ENCODE assay signal across 21 mouse cellular contexts in the genomic region with DNA sequence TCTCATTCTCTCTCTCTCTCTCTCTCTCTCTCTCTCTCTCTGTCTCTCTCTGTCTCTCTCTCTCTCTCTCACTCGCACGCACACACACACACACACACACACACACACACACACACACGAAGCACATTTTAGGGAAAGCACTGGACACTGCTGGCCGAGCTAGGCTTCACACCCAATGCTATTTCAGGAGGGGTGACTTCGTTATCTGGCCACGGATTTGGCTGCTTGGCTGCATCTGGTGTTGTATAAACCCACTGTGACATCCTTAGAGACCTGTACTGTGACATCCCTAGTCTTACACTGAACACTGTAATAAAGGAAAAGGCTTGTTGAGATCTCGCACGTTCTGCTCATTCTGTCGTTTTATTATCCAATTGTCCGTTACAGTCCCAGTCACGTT.
DNase-seq lines count a peak whose midpoint lies in the region; ATAC-seq and TF ChIP-seq lines count a peak whose summit lies in the region.
"Had no signal": no experiment of that assay in that cellular context is flagged by ENCODE, and none has a peak within 500 bp of the region (broad histone marks: within the 10 kb centered on the region; RNA-seq: fewer than 3 reads in every experiment).

No protein-coding gene starts in this region.

- H3K9me3 ChIP-seq in forebrain, embryonic 12.5 days, result peaks cover 5% of the 10 kb centered on the region; the same call in 1 of the 2 replicates
- H3K9me3 ChIP-seq: liver, embryonic 13.5 days had no signal

- H3K4me3 ChIP-seq in cortical plate, adult 2 months (ENCODE audit: insufficient read depth, low read length), result no peak overlapping the region
- H3K4me3 ChIP-seq in forebrain, embryonic 12.5 days (replicated peaks), result no peak overlapping the region
- H3K4me3 ChIP-seq: forebrain, embryonic 10.5 days; limb, embryonic 13.5 days; liver, embryonic 13.5 days; midbrain, embryonic 12.5 days had no signal

- intact Hi-C loops in heart, postnatal 25 days (cut with DNase I), result no loop called here
- intact Hi-C loops in heart, postnatal 10 days (cut with DNase I), result no loop called here
- intact Hi-C loops in left cerebral cortex, postnatal 4 days (cut with DNase I), result no loop called here

- no peak overlapping the region for H3K9ac ChIP-seq in forebrain, embryonic 12.5 days
- H3K9ac ChIP-seq: forebrain, postnatal 0 days; limb, embryonic 13.5 days; liver, embryonic 13.5 days; midbrain, embryonic 12.5 days had no signal

- TF ChIP-seq POLR2A in cortical plate, adult 2 months (IDR thresholded peaks at IDR 0.05; ENCODE audit: extremely low read depth, insufficient read depth, low read length), result no peak

- TF ChIP-seq CTCF in cortical plate, adult 2 months (IDR thresholded peaks at IDR 0.05; ENCODE audit: extremely low read depth, insufficient read depth, low read length), result no peak

- peaks cover 13% of the 10 kb centered on the region for H3K4me1 ChIP-seq in cortical plate, adult 2 months (ENCODE audit: control insufficient read depth, insufficient read depth, low read length)
- H3K4me1 ChIP-seq in forebrain, embryonic 12.5 days, result peaks cover 10% of the 10 kb centered on the region

- no peak for ATAC-seq in forebrain, embryonic 12.5 days (ENCODE audit: low FRiP score)
- ATAC-seq: forebrain, postnatal 0 days; intestine, postnatal 0 days had no signal

- DNase-seq in heart, adult 18-20 months, result peak; percentile 44 to 55
- DNase-seq in heart, postnatal 25 days (ENCODE audit: low spot score), result no peak
- peak; percentile 31 for DNase-seq in heart, adult 8-10 months (ENCODE audit: low spot score)
- peak; percentile 48 to 49 for DNase-seq in heart, postnatal 10 days
- no peak for DNase-seq in ovary, postnatal 14 days (ENCODE audit: low spot score)
- DNase-seq in left cerebral cortex, postnatal 4 days, result no peak
- DNase-seq: adrenal gland, postnatal 25 days; cerebellum, adult 9-11 months; forebrain, postnatal 0 days; kidney, postnatal 25 days; liver, embryonic 13.5 days; lung, adult 2 months; right cerebral cortex, adult 18-20 months; right cerebral cortex, postnatal 4 days; thymus, adult 18-20 months had no signal

- no peak overlapping the region for H3K4me2 ChIP-seq in forebrain, embryonic 12.5 days
- H3K4me2 ChIP-seq: limb, embryonic 13.5 days; liver, embryonic 13.5 days; midbrain, embryonic 12.5 days had no signal

- no peaks in the 10 kb centered on the region for H3K36me3 ChIP-seq in forebrain, embryonic 12.5 days (replicated peaks)
- H3K36me3 ChIP-seq: forebrain, embryonic 10.5 days; limb, embryonic 13.5 days; liver, embryonic 13.5 days; midbrain, embryonic 12.5 days had no signal

- H3K27ac ChIP-seq in cortical plate, adult 2 months (ENCODE audit: insufficient read depth, low read length), result 0 out of 2 replicates have a peak overlapping the region, but pooled peaks have one; percentile 4
- H3K27ac ChIP-seq in forebrain, embryonic 12.5 days, result no peak overlapping the region
- H3K27ac ChIP-seq: forebrain, embryonic 10.5 days; limb, embryonic 13.5 days; liver, embryonic 13.5 days; midbrain, embryonic 12.5 days had no signal

- no peaks in the 10 kb centered on the region for H3K27me3 ChIP-seq in forebrain, embryonic 12.5 days
- H3K27me3 ChIP-seq: limb, embryonic 13.5 days; liver, embryonic 13.5 days; midbrain, embryonic 12.5 days had no signal

- 81% methylated on average over 11 of the region's 11 CpGs for WGBS in forebrain, embryonic 12.5 days

Comparison
In these comparisons a context has a peak if more than half of its experiments do, and no peak if none do; other contexts are left out.
1. DNase-seq: peak in heart, adult 18-20 months (2 of 2), heart, adult 8-10 months (single experiment) and heart, postnatal 10 days (2 of 2); none in heart, postnatal 25 days (single experiment), ovary, postnatal 14 days (single experiment) and left cerebral cortex, postnatal 4 days (single experiment).